Mouse (Mus musculus) heart, embryonic 14.5 days (tissue): ENCODE results near the gene Tbl2. TPM values are rescaled to one million over a fixed set of nuclear protein-coding genes. Genes with fewer than 3 reads are reported as not detected.

Experiments
- ATAC-seq: fragments of 200-750 bp; cut with Nextera tagmentation; 2 replicates; pipeline ENCODE4 v1.8.0; 2017; ENCODE audit warnings: low read depth, moderate TSS enrichment; ENCODE audit not compliant: insufficient number of reproducible peaks, insufficient read depth, low FRiP score
- H3K27ac ChIP-seq, 2 experiments: fragments of 200-500 bp in 1 of 2; fragments of 300-500 bp in 1 of 2; sonication (generic) in 1 of 2; replicated peaks in 1 of 2; 2 replicates each; pipeline ENCODE4 v1.5.1; 2012 to 2014; ENCODE audit warnings: low read depth in 2 of 2, low read length in 2 of 2, control low read depth in 1 of 2, mild to moderate bottlenecking in 1 of 2, mixed read lengths in 1 of 2; ENCODE audit not compliant: control insufficient read depth in 1 of 2, insufficient read depth in 1 of 2
- H3K27me3 ChIP-seq: fragments of 300-500 bp; sonication (generic); 2 replicates; pipeline ENCODE4 v1.6.1; 2014; ENCODE audit warnings: mild to moderate bottlenecking, low read length, control low read depth; ENCODE audit not compliant: control insufficient read depth, insufficient read depth
- H3K36me3 ChIP-seq: fragments of 300-500 bp; sonication (generic); 2 replicates; pipeline ENCODE4 v1.6.1; 2014; ENCODE audit warnings: mild to moderate bottlenecking, control low read depth, low read length, mixed read lengths; ENCODE audit not compliant: control insufficient read depth, insufficient read depth
- H3K4me1 ChIP-seq, 2 experiments: fragments of 200-500 bp in 1 of 2; fragments of 300-500 bp in 1 of 2; sonication (generic) in 1 of 2; 2 replicates each; pipeline ENCODE4 v1.6.1; 2012 to 2014; ENCODE audit warnings: low read length in 2 of 2, control low read depth in 1 of 2, mixed read lengths in 1 of 2; ENCODE audit not compliant: control insufficient read depth in 2 of 2, insufficient read depth in 2 of 2
- H3K4me2 ChIP-seq: fragments of 300-500 bp; sonication (generic); 2 replicates; pipeline ENCODE4 v1.6.1; 2014; ENCODE audit warnings: mild to moderate bottlenecking, low read length
- H3K4me3 ChIP-seq, 2 experiments: fragments of 200-500 bp in 1 of 2; fragments of 300-500 bp in 1 of 2; sonication (generic) in 1 of 2; 2 replicates each; pipeline ENCODE4 v1.5.1; 2012 to 2014; ENCODE audit warnings: low read length in 2 of 2, mild to moderate bottlenecking in 2 of 2, control low read depth in 1 of 2, low read depth in 1 of 2, moderate library complexity in 1 of 2; ENCODE audit not compliant: control insufficient read depth in 1 of 2, insufficient read depth in 1 of 2
- H3K9ac ChIP-seq: fragments of 300-500 bp; sonication (generic); 2 replicates; pipeline ENCODE4 v1.6.1; 2014; ENCODE audit warnings: mild to moderate bottlenecking, low read length
- H3K9me3 ChIP-seq: fragments of 300-500 bp; sonication (generic); 2 replicates; pipeline ENCODE4 v1.6.1; 2016; ENCODE audit warnings: low read length, control low read depth; ENCODE audit not compliant: control insufficient read depth
- WGBS: fragments of 180-500 bp; shearing (Covaris S2); extraction: QIAGEN DNeasy Blood & Tissue Kit; methylation state at CpG from one replicate; pipeline ENCODE4 v1.1.7; 2014; 5-methylcytosine and 5-hydroxymethylcytosine counted together
- polyA plus RNA-seq: library from polyadenylated mRNA; unstranded; fragments of >200 nt; fragmentation: Nextera tagmentation; extraction: Ambion mirVana; gene quantifications from 2 replicates; pipeline ENCODE4 v1.2.1, GENCODE M21; 2014

Gene Tbl2
- polyA plus RNA-seq, 1 experiment from 2014 or later = 20.0 TPM

GRCm38 (mm10) chr5:135149820-135150178 lies 342 bp downstream of the Tbl2 start:
- H3K27ac ChIP-seq = peak overlapping the region; percentile 40 to 97
- peak overlapping the region; percentile 81 for H3K4me2 ChIP-seq
- H3K9me3 ChIP-seq = no peaks in the 10 kb centered on the region
- no peak for ATAC-seq
- H3K4me1 ChIP-seq = peaks cover 3 to 12% of the 10 kb centered on the region in 2 experiments
- H3K4me3 ChIP-seq = peak overlapping the region; percentile 72 to 81
- no peaks in the 10 kb centered on the region for H3K27me3 ChIP-seq
- H3K36me3 ChIP-seq = peaks cover 23% of the 10 kb centered on the region
- under 1% methylated on average over 21 of the region's 23 CpGs for WGBS
- H3K9ac ChIP-seq = peak overlapping the region; percentile 85

GRCm38 (mm10) chr5:135156496-135156895 lies 7.0 kb downstream of the Tbl2 start:
- Histone ChIP-seq H3K4me3 (no peak overlapping the region), H3K36me3 (peaks cover 89% of the 10 kb centered on the region), H3K9me3 (no peaks in the 10 kb centered on the region), H3K9ac (no peak overlapping the region), H3K27me3 (no peaks in the 10 kb centered on the region), H3K27ac (no peak overlapping the region), H3K4me1 (no peaks in the 10 kb centered on the region), H3K4me2 (no peak overlapping the region)
- no peak for ATAC-seq
- 94% methylated on average over 4 of the region's 4 CpGs for WGBS

- Histone ChIP-seq H3K36me3 (peaks cover 76% of the 10 kb centered on the region), H3K9me3 (no peaks in the 10 kb centered on the region), H3K4me2 (no peak overlapping the region), H3K9ac (no peak overlapping the region), H3K27ac (no peak overlapping the region), H3K27me3 (no peaks in the 10 kb centered on the region), H3K4me3 (no peak overlapping the region), H3K4me1 (no peaks in the 10 kb centered on the region)
- 91% methylated on average over 4 of the region's 4 CpGs for WGBS
- ATAC-seq = no peak
Observed at GRCm38 (mm10) chr5:135161221-135161620, 11.8 kb downstream of the Tbl2 start.

- Histone ChIP-seq H3K9me3 (no peaks in the 10 kb centered on the region), H3K9ac (no peak overlapping the region), H3K36me3 (peaks cover 72% of the 10 kb centered on the region), H3K27ac (no peak overlapping the region), H3K4me2 (no peak overlapping the region), H3K4me1 (no peaks in the 10 kb centered on the region), H3K27me3 (no peaks in the 10 kb centered on the region), H3K4me3 (no peak overlapping the region)
- WGBS = 73% methylated on average over 7 of the region's 7 CpGs
- no peak for ATAC-seq
Observed at GRCm38 (mm10) chr5:135161650-135162049, 12.2 kb downstream of the Tbl2 start.

- Histone ChIP-seq H3K9ac (no peak overlapping the region), H3K27me3 (no peaks in the 10 kb centered on the region), H3K4me1 (no peaks in the 10 kb centered on the region), H3K27ac (no peak overlapping the region), H3K9me3 (no peaks in the 10 kb centered on the region), H3K4me3 (no peak overlapping the region), H3K4me2 (no peak overlapping the region), H3K36me3 (peaks cover 65% of the 10 kb centered on the region)
- WGBS = 94% methylated on average over 8 of the region's 8 CpGs
- no peak for ATAC-seq
Observed at GRCm38 (mm10) chr5:135162361-135162760, 12.9 kb downstream of the Tbl2 start.

GRCm38 (mm10) chr5:135162821-135163220 lies 13.4 kb downstream of the Tbl2 start:
- Histone ChIP-seq H3K27me3 (no peaks in the 10 kb centered on the region), H3K27ac (no peak overlapping the region), H3K4me3 (no peak overlapping the region), H3K9me3 (no peaks in the 10 kb centered on the region), H3K4me2 (no peak overlapping the region), H3K4me1 (peaks cover 0 to under 1% of the 10 kb centered on the region in 2 experiments; a peak in 1 of 4 replicates), H3K9ac (no peak overlapping the region), H3K36me3 (peaks cover 61% of the 10 kb centered on the region)
- WGBS = 86% methylated on average over 6 of the region's 6 CpGs
- no peak for ATAC-seq

- Histone ChIP-seq H3K9ac (no peak overlapping the region), H3K36me3 (peaks cover 40% of the 10 kb centered on the region), H3K27me3 (no peaks in the 10 kb centered on the region), H3K4me3 (no peak overlapping the region), H3K4me1 (peaks cover 4 to 5% of the 10 kb centered on the region in 2 experiments; a peak in 3 of 4 replicates), H3K4me2 (no peak overlapping the region), H3K9me3 (no peaks in the 10 kb centered on the region), H3K27ac (no peak overlapping the region)
- ATAC-seq = no peak
- 82% methylated on average over 4 of the region's 4 CpGs for WGBS
Observed at GRCm38 (mm10) chr5:135166909-135167308, 17.5 kb downstream of the Tbl2 start.

GRCm38 (mm10) chr5:135167469-135167868 lies 18.0 kb downstream of the Tbl2 start:
- ATAC-seq = no peak
- peaks cover 4 to 5% of the 10 kb centered on the region in 2 experiments; a peak in 3 of 4 replicates for H3K4me1 ChIP-seq

More at GRCm38 (mm10) chr5:135167469-135167868, 18.0 kb downstream of the Tbl2 start:
- Histone ChIP-seq H3K9me3 (no peaks in the 10 kb centered on the region), H3K27me3 (no peaks in the 10 kb centered on the region), H3K4me3 (no peak overlapping the region), H3K27ac (no peak overlapping the region), H3K9ac (no peak overlapping the region), H3K4me2 (peak overlapping the region; percentile 60; the same call in 1 of the 2 replicates), H3K36me3 (peaks cover 40% of the 10 kb centered on the region)
- WGBS = 93% methylated on average over 4 of the region's 4 CpGs
